Mouse (Mus musculus) CD8-positive naive resting alpha-beta T cell, adult 57 days (primary cell): ENCODE data around the gene Dnajc19. TPM values are rescaled to one million over a fixed set of nuclear protein-coding genes. Genes with fewer than 3 reads are reported as not detected.

Experiments
- total RNA-seq: library from RNA; stranded (reverse); gene quantifications from one replicate; pipeline ENCODE4 v1.2.4, GENCODE M21; 2023

Dnajc19 gene
- 42.5 TPM for total RNA-seq

GRCm38 (mm10) chr3:34080900-34081662 is at the start of gene Dnajc19:
Gene Dnajc19 (minus strand): TSS chr3:34081321.

GRCm38 (mm10) chr3:34019540-34020381 is 61.4 kb downstream of the Dnajc19 start, which contains the start of gene Fxr1:
Gene Fxr1 (plus strand): TSS chr3:34019943.

Other genes starting within 250 kb of the Dnajc19 start
- not detected for gene Ccdc39, start 237.0 kb downstream of the Dnajc19 start, total RNA-seq
- gene Fxr1, start 61.4 kb downstream of the Dnajc19 start, total RNA-seq = 114 TPM